Mouse (Mus musculus): Measurements from ENCODE around the gene Rab3gap2.
A peak's percentile ranks its signal among the peaks of the same experiment; 100 is the strongest.
"Not testable (repeated sequence)": the region's sequence is repeated elsewhere in the genome, so short reads cannot be mapped to it uniquely, and the experiment has no call there.

Rab3gap2 gene

DNA sequence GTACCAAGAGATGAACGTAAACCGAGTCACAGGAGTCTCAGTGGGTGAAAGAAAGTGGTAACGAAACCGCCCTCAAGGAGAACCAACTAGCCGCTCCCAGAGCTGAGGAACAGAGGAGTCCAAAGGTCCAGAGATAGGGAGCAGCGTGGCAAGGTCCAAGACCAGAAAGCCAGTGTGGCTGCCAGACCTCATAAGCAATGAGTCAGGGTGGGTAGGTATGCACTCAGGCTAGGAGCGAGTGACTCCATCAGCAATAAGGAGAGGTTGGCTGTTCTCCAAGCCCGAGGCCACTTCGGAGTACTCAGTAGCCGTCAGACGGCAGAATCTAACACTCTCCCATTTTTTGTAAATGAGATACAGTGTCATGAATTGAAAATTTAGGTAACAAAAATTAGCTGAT lies 78.9 kb downstream of the Rab3gap2 start:
- no peak for DNase-seq (ENCODE audit: low spot score)

DNA sequence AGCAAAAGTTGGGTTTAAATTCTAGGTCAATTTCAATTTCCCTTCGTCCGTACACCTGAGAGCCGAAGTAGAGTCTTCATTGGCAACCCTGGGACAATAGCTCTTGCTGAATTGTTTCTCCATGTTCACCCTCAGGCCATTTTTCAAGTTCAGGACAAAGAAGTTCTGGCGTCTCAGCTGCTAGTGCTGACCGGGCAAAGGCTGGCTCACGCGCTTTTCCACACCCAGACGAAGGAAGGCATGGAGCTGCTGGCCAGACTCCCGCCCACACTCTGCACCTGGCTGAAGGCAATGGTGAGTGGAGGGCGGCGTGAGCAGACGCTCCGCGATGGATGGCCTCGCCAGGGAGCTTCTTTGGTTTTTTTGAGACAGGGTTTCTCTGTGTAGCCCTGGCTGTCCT lies 79.3 kb downstream of the Rab3gap2 start:
- DNase-seq (ENCODE audit: low spot score), result no peak

DNA sequence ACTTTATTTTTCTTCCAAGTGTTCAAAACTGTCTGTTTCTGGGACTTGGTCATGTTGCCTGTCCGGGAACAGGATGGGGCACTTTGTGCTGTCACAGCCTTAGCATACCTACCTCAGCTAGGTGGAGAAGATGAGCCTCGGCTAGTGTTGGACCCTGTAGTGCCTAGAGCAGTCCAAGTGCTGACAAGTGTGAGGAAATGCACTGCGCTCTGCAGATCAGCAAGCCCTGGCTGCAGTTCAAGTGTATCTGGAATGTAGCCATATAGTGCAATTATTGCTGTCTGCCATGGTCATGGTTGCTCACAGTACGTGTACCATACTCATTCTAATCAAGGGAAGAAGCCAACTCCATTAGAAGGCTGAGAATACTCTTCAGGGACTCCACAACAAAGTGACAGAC lies 80.8 kb downstream of the Rab3gap2 start:
- no peak for DNase-seq (ENCODE audit: low spot score)

DNA sequence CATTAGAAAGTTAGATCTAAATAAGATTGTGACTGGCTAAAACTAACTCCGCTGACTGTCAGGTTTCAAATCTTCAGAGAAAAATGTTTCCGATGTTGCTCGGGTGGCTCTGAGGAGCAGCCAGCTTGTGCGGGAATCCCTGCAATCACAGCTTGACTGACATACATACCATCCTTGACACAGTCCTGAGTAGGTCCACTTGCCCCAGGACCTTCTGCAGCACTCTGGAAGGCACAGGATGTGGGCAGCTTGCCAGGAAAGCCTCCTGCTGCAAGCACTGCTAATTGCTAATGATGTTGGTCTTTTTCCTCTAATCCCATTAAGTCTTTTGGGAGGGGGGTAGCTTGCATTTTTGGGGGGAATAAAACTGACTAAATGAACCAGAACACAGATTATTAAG lies 81.3 kb downstream of the Rab3gap2 start:
- no peak for DNase-seq (ENCODE audit: low spot score)

DNA sequence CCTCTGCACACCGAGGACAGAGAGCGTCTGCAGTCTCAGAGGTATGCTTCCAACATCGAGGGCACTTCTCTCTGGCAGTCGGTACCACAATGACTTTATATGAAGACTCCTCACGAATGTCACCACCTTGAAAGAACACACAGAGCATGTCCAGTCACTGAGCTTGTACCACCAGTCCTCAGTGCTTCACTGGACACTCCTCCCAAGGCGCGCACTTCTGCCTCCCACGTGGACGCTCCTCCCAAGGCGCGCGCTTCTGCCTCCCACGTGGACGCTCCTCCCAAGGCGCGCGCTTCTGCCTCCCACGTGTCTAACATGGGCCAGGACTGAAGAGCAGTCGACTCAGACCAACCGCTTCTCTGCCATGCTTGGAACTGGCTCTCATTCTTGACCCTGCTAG lies 83.1 kb downstream of the Rab3gap2 start:
- no peak for DNase-seq (ENCODE audit: low spot score)

DNA sequence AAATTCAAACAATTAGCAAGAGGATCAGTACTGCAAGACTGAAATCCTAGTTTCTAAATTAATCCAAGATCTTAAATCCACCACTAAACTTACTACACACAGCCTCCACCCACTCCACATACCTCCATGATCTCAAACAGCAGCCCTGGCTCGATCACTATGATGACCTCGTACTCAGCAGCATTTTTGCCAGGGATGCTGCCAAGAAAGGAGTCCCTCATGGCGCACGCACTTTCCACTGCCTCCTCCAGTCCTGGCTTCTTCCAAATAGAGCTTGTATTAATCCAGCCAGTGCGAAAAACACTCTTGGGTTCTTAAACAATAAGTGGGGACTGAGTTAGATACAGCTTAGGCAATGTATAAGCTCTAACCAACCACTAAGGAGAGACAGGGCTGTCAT lies 85.3 kb downstream of the Rab3gap2 start:
- DNase-seq (ENCODE audit: low spot score), result no peak

DNA sequence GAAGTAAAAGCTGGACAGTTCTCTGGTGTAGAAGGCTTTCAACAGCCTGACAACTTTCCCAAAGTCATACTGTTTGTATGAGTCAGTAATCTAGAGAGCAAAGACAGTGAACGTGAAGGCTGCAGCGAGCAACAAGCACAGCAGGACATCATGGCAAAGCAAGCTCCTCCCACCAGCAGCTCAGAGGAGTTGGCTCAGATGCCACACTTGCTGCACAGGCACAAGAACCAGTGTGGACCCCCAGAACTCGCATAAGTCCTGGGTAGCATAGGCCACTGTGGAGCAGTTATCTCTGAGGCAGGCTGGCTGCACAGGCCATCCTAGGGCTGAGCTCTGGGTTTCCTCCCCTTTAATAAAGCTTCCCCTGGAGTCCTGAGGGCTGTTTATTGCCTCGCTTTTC lies 87.4 kb downstream of the Rab3gap2 start:
- DNase-seq (ENCODE audit: low spot score), result no peak

DNA sequence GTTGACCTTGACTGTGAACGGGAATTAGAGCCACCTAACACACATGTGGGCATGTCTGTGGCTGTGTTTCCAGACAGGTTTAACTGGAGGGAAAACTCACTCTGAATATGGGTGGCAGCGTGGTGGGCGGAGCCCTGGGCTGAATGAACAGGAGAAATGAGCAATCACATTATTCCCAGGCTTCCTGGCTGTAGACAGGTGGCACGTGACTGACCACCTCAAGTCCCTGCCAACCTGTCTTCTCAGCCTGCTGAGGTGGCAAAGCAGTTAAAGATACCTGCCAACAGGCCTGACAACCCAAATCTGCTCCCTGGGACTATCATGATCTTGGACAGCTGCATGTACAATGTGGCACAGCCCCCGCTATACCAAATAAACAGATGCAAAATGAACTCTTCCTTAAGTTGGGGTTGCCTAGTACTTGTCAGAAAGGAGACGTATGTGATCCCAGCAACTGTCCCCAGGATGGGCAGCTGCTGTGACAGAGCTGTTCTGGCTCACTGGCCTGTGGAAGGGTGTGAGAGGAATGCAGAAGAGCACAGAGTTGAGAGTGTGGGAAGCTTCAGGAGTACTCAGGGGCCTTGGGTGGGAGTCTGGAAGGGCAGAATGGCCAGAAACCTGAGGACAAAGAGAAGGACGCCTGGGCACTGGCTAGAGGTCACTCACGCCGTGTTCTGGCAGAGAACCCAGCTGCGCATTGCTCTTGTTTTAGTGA lies 88.9 kb downstream of the Rab3gap2 start:
- DNase-seq (ENCODE audit: low spot score), result no peak

DNA sequence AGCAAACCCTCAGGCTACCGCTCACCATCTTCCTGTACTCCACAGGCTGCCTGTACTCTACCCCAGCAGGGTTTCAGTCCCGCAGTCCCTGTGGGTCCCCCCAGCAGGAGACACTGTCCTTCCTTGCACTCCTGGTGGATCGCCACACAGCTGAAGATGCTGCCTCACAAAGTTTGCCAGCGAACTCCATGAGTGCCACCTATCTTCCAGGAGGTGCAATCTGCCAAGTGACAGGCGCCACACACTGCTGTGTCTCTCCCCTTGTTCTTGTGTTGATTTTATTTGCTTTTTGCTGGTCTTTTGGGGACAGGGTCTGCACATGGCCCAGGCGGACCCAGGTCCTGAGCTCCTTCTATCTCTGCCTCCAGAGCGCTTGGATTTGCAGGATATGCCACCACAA lies 92.9 kb downstream of the Rab3gap2 start:
- DNase-seq (ENCODE audit: low spot score), result no peak

DNA sequence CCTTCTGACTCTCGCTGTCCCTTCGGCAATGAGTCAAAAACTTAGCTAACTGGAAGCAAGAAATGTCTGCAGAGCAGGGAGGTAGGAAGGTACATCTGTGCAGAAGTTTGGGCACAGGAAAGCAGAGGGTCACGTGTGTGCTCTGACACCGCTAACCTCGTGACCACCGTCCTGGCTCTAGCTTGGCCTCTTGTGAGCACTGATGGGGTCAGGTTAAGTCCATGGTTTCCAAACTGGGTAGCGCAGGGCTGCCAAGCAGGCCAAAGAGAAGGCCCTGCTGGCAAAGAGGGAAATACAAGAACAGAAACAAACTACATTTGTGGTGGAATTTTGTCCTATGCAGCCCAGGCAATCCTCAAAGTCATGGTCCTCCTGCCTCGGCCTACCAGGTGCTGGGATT lies 94.6 kb downstream of the Rab3gap2 start:
- no peak for DNase-seq (ENCODE audit: low spot score)

DNA sequence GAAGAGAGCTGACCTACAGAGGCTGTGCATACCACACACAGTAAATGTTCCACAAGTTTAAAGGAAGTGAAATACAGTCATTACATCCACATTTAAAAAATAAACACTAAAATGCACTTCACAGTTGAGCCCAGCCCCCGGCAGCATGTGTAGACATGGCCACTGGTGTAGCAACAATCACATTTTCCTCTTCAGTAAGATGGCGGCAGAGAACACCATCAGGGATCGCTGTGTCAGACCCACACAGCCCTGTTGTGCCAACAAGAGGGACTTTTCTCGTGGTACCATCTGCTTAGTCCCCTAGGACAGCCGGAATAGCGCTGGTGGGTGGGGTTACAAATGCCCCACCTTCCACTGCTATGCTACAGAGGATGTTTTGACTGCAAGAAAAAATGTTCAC lies 98.9 kb downstream of the Rab3gap2 start:
- DNase-seq (ENCODE audit: low spot score), result no peak

DNA sequence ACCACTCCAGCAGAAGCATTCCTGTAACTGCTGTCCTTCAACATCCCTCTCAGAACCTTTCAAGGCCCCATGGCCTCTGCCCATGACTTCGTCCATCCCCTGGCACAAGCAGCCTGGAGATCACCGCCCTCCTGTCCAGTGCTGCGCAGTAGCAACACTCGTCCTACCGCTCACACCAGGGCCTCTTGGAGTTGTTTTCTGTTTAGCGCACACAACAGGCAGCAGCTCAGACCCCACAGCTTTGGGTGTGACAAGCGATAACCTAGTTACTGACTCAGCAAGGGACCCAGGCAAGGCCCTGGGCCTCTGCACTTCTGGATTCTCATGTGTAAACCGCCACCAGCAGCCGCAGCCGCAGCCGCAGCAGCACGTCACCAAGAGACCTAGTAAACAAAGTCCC lies 102.9 kb downstream of the Rab3gap2 start:
- DNase-seq (ENCODE audit: low spot score), result no peak

DNA sequence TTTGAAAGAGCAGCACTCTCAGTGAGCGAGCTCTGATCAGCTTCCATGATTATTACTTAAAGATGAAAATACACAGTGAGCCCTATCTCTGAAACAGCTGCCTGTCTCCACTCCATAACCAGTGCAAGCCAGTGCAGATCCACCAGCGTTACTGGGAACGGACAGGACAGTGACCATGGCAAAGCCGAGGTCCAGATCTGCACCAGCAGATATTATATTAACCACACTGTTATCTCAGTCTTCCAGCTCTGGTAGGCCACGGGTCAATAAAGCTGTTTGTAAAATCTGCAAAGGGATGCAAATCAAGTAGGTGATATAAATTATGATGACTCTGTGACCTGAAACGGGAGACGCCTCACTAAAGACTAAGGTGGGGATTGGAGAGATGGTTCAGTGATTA lies 103.7 kb downstream of the Rab3gap2 start:
- no peak for DNase-seq (ENCODE audit: low spot score)

DNA sequence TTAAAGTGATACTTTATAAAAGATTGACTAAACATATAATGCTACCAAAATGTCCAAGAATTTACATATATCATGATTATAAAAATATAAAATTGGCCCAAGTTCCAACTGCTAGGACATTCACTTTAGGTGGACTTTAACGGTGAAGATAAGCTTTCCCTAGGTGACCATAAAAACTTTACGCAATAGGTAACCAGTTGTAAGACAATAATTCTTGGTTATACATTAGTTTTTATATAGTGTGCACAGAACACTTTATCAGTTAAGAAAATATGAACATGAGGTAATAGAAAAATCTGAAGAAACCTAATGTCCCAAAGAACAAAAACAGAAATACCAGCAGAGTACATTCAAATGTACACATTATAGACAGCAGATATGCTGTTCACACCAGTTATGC lies 104.4 kb downstream of the Rab3gap2 start:
- no peak for DNase-seq (ENCODE audit: low spot score)

DNA sequence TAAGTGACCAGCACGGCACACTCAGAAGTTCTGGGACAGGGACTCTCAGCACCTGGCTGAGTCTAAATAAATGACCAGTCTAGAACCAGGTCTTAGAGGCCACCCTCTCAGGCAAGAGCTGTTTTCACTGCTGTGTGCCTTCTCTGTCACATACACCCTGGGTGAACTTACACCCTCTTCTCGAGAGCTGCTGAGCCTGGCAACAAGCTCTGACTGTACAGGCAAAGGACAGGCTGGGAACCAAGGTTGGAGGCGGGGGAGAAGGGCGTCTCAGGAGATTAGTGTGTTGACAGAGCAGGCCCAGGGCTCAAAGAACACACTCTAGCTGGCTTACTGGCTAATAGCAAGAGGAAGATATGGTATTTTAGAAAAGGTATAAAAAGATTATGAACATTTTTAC lies 105.0 kb downstream of the Rab3gap2 start:
- no peak for DNase-seq (ENCODE audit: low spot score)

DNA sequence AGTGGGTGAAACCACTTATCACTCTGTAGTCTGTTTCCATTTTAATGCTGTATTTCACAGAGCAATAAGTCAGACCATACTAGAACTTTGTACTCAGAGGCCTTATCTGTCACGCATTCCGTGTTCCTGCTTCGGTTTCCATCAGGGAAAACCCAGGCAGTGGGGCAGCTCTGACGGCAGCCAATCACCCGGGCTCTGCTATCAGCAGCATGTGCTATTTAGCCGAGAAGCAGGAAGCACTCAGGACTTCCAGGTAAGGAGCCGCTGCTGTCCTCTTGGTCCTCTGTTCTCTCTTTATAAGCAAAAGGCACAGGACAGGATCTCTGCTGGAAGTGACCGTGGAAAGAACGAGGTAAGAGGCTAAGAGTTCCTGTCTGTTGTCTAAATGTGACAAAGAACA lies 108.0 kb downstream of the Rab3gap2 start:
- no peak for DNase-seq (ENCODE audit: low spot score)

DNA sequence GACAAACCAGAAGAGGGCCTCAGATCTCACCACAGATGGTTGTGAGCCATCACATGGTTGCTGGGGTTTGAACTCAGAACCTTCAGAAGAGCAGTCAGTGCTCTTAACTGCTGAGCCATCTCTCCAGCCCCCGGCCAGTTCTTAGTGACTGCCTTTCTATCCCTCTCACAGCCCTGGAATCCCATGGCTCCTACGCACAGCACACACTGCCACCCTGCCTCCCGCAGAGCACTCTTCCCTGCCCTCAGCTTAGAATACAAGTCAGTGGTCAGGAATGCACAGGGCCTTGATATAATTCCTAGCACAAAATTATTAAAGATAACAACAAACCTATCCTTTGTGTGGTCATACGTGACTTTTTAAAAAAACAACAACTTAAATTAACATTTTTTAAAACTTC lies 110.6 kb downstream of the Rab3gap2 start:
- DNase-seq (ENCODE audit: low spot score), result no peak

DNA sequence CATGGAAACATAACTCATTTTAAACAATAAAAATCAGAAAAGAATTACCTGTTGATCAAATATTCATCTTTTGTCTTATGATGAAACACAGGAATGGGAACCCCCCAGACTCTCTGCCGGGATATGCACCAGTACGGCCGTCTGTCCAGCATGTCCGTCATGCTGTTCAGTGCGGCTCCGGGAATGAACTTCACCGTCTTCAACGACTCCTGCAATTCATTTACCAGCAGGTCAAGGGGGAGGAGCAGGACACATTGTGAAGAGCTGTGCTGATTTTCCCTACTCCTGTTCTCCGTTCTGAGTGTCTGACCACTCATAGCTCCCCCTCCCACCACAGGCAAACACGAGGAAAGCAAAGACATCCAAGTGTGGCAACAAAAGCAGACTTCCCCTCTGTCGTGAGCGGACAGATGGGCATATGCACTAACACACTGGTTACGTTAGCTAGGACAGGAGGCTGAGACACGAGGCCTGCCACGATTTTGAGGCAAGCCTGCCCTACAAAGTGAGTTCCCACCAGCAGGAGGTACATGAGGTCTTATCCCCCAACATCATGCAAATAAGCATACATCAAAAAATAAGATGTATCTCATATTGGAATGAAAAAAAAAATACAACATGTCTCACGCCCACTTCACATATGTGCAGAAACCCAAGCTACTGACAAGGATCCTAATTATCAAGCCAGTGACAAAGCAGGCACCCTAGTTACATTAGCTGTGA lies 112.1 kb downstream of the Rab3gap2 start:
- no peak for DNase-seq (ENCODE audit: low spot score)

DNA sequence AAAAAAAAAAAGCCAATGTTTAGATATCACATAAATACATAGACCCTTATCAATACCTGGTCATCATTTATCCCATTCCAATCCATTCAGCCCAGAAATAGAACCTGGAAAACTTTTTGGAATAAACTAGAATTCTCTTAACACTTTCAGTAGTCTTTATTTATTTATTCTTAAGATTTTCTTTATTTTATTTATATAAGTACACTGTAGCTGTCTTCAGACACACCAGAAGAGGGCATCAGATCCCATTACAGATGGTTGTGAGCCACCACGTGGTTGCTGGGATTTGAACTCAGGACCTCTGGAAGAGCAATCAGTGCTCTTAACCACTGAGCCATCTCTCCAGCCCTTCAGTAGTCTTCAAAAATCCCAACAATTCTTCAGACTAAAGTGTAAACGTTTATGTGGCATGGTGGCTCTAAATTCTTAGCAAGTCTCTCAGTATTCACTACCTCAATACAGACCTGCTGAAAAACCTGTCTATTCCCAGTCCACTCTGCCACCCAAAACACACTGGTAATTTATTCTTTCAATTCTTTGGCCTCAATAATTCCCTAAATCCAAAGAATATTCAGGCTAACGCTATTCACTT lies 123.9 kb downstream of the Rab3gap2 start:
- not testable (repeated sequence) for DNase-seq (ENCODE audit: low spot score)

DNA sequence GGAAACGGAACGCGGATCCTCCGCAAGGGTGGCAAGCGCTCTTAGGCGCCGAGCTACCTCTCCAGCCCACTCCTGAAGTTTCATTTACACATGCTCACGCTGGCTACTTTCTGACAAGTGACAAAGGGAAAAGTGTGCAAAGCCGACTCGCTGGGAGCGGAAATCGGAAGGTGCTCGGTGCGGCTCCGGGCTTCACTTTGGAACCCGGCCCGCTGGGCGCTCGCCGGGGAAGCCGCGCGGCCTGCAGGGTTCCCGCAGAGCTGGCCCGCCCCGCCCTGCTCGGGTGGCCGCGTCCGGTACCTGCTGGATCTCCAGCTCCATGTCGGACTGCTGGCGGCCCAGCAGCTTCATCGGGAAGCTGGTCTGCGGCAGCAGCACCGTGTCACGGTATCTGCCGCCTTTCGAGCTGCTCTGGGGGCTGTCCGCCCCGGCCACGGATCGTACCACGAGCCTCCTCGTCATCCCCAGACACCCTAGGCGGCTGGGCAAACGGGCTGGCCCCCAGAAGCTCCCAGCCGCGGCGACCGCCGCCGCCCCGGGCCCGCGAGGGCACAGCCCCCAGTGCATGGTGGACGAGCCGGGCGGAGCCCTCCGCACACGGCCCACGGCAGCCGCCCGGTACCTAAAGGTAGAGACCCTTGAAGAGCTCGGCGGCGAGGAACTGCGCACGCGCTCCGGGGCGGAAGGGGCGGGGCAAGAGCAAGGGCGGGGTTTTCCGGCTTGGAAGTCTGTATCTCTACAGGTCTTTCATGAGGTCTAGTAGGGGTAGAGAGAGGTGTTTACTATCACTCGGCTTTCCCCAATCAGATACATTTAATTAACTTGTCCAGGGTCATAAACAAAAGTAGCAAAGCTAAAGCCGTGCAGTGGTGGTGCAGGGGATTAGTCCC lies 125.0 kb downstream of the Rab3gap2 start, which contains the start of gene Iars2:
TSS of gene Iars2 (minus strand) at position 676 of the 890 bp plus-strand sequence.
- DNase-seq (ENCODE audit: low spot score), result peak; percentile 93

DNA sequence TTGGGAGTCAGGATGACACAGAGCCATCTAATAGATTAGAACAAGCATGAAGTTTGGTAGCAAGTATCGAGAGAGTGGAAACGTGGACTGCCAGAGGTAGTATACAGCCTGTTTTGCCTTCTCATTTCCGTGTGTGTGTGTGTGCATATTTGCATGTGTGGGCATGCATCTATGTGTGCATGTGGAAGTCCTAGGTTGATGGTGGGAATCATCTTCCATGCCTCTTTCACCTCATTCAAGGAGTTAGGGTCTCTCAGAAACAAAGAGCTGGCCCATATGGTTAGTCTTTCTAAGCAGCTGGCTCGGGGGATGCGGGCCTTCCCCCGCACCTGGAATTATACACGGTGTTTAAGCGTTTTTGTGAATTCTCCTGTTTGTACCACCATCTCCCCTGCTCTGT lies 125.9 kb downstream of the Rab3gap2 start:
- no peak for DNase-seq (ENCODE audit: low spot score)

DNA sequence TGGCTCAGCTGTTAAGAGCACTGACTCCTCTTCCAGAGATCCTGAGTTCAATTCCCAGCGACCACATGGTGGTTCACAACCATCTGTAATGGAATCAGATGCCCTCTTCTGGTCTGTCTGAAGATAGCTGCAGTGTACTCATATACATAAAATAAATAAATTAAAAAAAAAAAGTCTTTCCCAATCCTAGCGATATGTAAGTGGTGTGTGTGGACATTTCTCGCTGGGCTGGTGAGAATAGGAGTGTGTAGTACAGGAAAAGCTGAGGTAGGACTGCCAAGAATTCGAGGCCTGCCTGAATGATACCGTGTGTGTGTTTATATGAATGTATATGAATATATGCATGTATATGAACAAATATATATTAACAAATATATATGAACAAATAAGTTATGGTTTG lies 127.4 kb downstream of the Rab3gap2 start:
- DNase-seq (ENCODE audit: low spot score), result no peak
